Mouse (Mus musculus): ENCODE results near the gene Ints11.

DNA sequence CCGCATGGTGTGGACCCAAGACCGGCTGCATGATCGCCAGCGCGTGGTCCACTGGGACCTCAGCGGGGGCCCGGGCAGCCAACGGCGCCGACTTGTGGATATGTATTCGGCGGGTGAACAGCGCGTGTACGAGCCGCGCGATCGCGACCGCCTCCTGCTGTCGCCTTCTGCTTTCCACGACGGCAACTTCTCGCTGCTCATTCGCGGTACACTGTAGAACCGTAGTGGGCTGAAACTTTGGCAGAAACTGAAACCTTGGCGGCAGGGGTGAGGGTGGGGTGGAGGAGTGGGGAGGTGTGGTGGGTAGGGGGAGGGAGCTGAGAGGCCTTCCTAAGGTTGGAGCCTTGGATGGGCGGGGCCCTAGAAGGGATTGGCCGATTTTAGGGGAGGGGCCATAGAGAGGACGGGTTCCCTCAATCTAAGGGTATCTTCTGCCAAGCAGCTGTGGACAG is 28.3 kb upstream of the Ints11 start:
- TF ChIP-seq POLR2A (IDR thresholded peaks at IDR 0.05; ENCODE audit: low read depth, low read length) (no peak), NRF1 (IDR thresholded peaks at IDR 0.05; ENCODE audit: low read depth, low read length) (no peak), MXI1 (IDR thresholded peaks at IDR 0.05; ENCODE audit: low read depth, low read length) (no peak; the same call in 1 of the 2 replicates), ZNF384 (IDR thresholded peaks at IDR 0.05; ENCODE audit: low read depth, low read length) (no peak), CTCF (conservative IDR thresholded peaks at IDR 0.05 in 1 of 2, IDR thresholded peaks at IDR 0.05 in 1 of 2; ENCODE audit: low read depth in 2 of 2, low read length in 2 of 2) (peak in 1 of 2 experiments; percentile 53; a peak in 2 of 4 replicates), SMC3 (IDR thresholded peaks at IDR 0.05; ENCODE audit: low read depth, low read length) (peak; percentile 23), E2F4 (IDR thresholded peaks at IDR 0.05; ENCODE audit: insufficient replicate concordance, low read depth, low read length) (no peak), POLR2AphosphoS2 (IDR thresholded peaks at IDR 0.05; ENCODE audit: low read depth, low read length) (no peak), TCF12 (IDR thresholded peaks at IDR 0.05; ENCODE audit: low read depth, low read length) (no peak), EP300 (IDR thresholded peaks at IDR 0.05; ENCODE audit: low read length) (no peak)

Data from CH12.LX (cell line).